Mouse (Mus musculus): ENCODE measurements at regions not wholly inside any gene's neighbourhood (a gene's known extent, or its start where the extent isn't known, plus 50 kb on each side); places are given as distances from the start of the nearest gene placed in this dataset.

DNA sequence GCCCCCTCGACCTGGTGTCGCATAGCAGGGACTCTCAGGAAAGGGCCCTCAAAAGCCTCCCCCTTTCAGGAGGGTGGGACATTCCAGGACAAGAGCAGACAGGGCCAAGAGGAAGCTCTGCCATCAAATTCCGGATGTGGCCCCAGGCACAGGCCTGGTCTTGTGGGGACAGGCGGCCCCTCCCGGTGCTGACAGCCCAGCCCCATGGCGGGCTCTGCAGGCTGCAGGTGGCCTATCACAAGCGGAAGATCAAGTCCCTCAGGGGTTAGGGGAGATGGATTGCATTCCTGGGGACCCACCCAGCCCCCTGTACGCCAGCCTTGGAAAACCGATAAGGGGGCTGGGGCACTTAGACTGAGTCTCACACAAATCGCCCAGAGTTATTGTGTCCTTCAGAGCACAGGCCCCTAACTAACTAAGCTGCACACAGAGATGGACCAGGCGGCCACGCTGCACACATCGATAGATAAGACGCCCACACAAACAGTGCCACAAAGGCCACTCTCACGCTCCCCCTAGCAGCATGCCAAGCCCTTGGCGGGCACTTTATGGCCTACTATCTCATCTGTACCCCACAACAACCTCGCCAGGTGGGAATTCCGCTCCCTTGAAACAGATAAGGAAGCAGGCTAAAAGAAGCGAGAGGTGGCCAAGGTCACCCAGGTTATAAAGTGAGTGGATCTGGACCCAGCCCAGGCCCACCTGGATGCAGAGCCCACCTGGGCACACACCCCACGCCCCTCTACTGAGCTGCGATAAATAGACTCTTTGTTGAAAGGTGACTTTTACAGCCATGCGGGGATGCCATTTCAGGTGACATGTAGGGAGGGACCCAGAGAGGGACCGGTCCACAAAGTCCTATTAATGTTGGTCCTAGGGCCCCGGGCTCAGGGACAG is 55.5 kb downstream of the Gm5294 start:
- Histone ChIP-seq H3K4me1 (peaks cover 11% of the 10 kb centered on the region), H3K4me2 (no peak overlapping the region), H3K36me3 (no peaks in the 10 kb centered on the region), H3K4me3 (replicated peaks) (no peak overlapping the region), H3K9me3 (no peaks in the 10 kb centered on the region), H3K27me3 (replicated peaks) (no peaks in the 10 kb centered on the region), H3K27ac (peak overlapping the region; percentile 59), H3K9ac (no peak overlapping the region)
- 44% methylated on average over 24 of the region's 24 CpGs for WGBS
- peak; percentile 54; the same call in 1 of the 2 replicates for ATAC-seq (ENCODE audit: insufficient read depth, low FRiP score, low read depth)

DNA sequence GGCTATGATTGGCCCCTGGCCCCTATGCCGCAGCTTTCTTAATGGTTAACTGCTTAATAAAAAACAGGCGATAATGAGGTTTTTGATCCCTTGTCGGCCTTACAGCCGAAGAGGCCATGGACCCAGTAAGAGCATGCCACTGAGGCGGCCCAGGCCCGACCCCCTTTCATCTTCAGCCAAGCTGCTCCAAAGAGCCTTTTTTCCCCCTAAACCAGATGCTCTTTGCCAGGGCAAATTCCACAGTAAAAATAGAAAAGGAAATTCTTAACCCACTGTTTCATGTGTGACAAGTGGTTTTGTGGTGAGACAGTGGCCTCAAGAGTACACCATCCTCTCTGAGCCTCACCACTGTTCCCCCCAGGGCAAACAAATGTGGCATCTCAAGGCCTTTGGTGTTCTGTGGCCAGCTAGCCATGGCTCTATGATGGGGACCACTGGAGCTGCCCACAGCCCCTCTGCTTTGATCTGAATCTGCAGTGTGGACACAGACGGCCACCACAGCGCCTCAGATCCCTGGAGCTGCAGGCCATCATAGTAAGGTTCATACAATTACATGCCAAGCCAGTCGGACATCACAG is 61.9 kb downstream of the Gm5294 start:
- Histone ChIP-seq H3K36me3 (no peaks in the 10 kb centered on the region), H3K9ac (no peak overlapping the region), H3K9me3 (no peaks in the 10 kb centered on the region), H3K4me3 (replicated peaks) (no peak overlapping the region), H3K27ac (no peak overlapping the region), H3K4me2 (no peak overlapping the region), H3K4me1 (no peaks in the 10 kb centered on the region), H3K27me3 (replicated peaks) (no peaks in the 10 kb centered on the region)
- WGBS, result 63% methylated on average over 9 of the region's 9 CpGs
- no peak for ATAC-seq (ENCODE audit: insufficient read depth, low FRiP score, low read depth)

DNA sequence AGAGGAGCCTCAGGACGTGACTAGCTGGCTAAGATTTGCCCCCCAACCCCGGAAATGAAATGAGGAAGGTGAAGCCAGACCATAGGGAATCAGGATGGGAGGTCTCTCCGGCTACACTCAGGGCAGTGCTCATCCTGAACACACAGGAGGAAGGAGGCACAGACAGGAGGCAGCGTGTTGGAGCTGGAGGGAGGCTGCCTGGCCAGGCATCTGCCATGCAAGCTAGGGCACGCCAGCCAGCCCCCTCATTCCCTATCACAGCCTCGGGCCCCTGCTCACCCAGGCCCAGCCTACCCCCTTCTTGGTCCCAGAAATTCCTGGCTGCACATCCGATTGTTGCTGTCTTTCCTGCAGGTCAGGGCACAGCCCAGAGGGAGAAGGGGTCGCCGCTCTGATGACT is 63.7 kb downstream of the Gm5294 start:
- H3K4me1 ChIP-seq, result no peaks in the 10 kb centered on the region
- no peaks in the 10 kb centered on the region for H3K36me3 ChIP-seq
- no peak overlapping the region for H3K4me2 ChIP-seq
- ATAC-seq (ENCODE audit: insufficient read depth, low FRiP score, low read depth), result no peak
- H3K9ac ChIP-seq, result no peak overlapping the region
- no peak overlapping the region for H3K4me3 ChIP-seq (replicated peaks)
- 70% methylated on average over 9 of the region's 9 CpGs for WGBS
- no peak overlapping the region for H3K27ac ChIP-seq
- H3K27me3 ChIP-seq (replicated peaks), result no peaks in the 10 kb centered on the region
- no peaks in the 10 kb centered on the region for H3K9me3 ChIP-seq

DNA sequence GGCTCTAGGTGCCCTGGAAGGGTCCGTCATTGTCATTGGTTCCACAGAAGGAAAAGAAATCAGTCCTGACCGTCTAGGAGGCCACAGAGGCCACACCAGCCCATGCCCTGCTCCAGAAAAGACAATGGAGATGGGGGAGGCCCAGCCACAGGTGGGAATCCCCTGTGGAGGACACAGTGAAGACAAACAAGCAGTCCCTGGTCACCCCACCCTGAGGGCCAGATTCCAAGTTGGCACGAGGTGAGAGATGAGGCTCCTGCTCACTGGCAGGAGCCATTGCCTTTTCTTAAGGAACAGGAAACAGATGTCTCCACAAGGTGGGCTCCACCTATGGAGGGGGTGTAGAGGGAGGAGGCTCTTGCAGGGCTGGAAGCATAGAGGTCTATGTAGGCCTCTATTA is 66.0 kb downstream of the Gm5294 start:
- no peak overlapping the region for H3K27ac ChIP-seq
- no peak for ATAC-seq (ENCODE audit: insufficient read depth, low FRiP score, low read depth)
- H3K4me1 ChIP-seq, result peaks cover 1% of the 10 kb centered on the region; the same call in 1 of the 2 replicates
- H3K36me3 ChIP-seq, result no peaks in the 10 kb centered on the region
- no peak overlapping the region for H3K4me2 ChIP-seq
- H3K27me3 ChIP-seq (replicated peaks), result no peaks in the 10 kb centered on the region
- H3K4me3 ChIP-seq (replicated peaks), result no peak overlapping the region
- H3K9ac ChIP-seq, result no peak overlapping the region
- H3K9me3 ChIP-seq, result no peaks in the 10 kb centered on the region
- WGBS, result 69% methylated on average over 3 of the region's 3 CpGs

DNA sequence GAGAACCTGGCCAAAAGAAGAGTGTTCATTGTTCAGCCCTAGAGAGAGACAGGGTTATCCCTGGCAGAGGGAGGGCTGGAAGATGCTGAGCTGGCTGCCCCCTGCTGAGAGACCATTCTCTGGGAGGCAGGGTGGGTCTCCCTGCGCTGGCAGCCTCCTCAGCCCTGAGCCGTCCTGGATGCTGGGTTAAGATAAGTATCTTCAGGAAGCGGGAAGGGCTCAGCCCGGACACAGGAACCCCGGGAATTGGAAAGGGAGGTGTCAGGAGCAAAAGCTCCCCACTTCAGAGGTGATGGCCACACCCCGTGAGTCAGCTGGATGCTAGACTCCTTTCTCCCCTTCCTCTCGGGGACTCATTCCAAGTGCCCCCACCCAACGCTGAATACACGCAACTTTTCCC is 68.9 kb downstream of the Gm5294 start:
- Histone ChIP-seq H3K4me1 (peaks cover 3% of the 10 kb centered on the region; the same call in 1 of the 2 replicates), H3K4me3 (replicated peaks) (no peak overlapping the region), H3K27ac (no peak overlapping the region), H3K36me3 (no peaks in the 10 kb centered on the region), H3K9me3 (no peaks in the 10 kb centered on the region), H3K4me2 (no peak overlapping the region), H3K9ac (no peak overlapping the region), H3K27me3 (replicated peaks) (no peaks in the 10 kb centered on the region)
- WGBS, result 55% methylated on average over 9 of the region's 9 CpGs
- no peak for ATAC-seq (ENCODE audit: insufficient read depth, low FRiP score, low read depth)

DNA sequence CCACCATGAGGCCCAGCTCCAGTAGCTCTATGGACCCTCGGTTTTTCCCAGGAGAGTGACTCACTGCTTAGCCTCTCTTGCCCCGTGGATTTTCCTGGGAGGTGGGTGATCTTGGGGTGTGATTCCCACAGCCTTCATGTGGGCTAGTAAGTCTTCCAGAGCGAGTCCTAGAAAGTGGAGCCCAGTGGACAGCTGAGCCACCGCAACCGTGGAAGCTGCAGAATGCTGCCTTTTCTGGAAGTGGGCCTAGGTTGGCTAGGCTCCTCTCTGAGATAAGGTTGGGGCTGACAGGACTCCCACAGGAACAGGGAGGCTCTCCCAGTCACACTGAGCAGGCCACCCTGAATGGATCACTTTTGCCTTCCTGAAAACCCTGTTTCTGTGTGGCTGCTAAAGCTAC is 69.9 kb downstream of the Gm5294 start:
- no peak overlapping the region for H3K4me2 ChIP-seq
- 69% methylated on average over 5 of the region's 5 CpGs for WGBS
- no peak overlapping the region for H3K27ac ChIP-seq
- H3K9me3 ChIP-seq, result no peaks in the 10 kb centered on the region
- ATAC-seq (ENCODE audit: insufficient read depth, low FRiP score, low read depth), result no peak
- no peak overlapping the region for H3K9ac ChIP-seq
- no peak overlapping the region for H3K4me3 ChIP-seq (replicated peaks)
- H3K36me3 ChIP-seq, result no peaks in the 10 kb centered on the region
- H3K4me1 ChIP-seq, result peaks cover 3% of the 10 kb centered on the region; the same call in 1 of the 2 replicates
- no peaks in the 10 kb centered on the region for H3K27me3 ChIP-seq (replicated peaks)

DNA sequence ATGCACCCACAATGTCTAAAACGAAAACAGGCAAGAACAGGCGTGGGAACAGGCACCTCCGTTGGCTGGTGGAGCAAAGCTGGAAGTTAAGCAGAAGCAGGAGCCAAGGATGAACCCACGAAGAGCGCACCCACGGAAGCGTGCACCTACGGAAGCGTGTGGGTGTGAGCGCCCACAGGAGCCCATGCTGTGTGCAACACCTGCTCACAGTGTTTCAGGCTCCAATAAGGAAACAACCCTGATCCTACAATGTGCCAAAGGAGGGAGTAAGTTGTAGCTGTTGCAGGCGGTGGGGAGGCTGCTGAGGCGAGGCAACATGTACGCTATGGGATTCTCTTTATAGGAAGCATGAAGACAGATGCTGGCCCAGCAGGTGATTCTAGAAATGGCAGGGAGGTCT is 74.6 kb downstream of the Gm5294 start:
- H3K27ac ChIP-seq, result no peak overlapping the region
- H3K27me3 ChIP-seq (replicated peaks), result no peaks in the 10 kb centered on the region
- H3K36me3 ChIP-seq, result no peaks in the 10 kb centered on the region
- no peak overlapping the region for H3K4me2 ChIP-seq
- no peak overlapping the region for H3K9ac ChIP-seq
- H3K9me3 ChIP-seq, result no peaks in the 10 kb centered on the region
- ATAC-seq (ENCODE audit: insufficient read depth, low FRiP score, low read depth), result no peak
- H3K4me3 ChIP-seq (replicated peaks), result no peak overlapping the region
- 90% methylated on average over 13 of the region's 13 CpGs for WGBS
- peaks cover 8% of the 10 kb centered on the region; the same call in 1 of the 2 replicates for H3K4me1 ChIP-seq

DNA sequence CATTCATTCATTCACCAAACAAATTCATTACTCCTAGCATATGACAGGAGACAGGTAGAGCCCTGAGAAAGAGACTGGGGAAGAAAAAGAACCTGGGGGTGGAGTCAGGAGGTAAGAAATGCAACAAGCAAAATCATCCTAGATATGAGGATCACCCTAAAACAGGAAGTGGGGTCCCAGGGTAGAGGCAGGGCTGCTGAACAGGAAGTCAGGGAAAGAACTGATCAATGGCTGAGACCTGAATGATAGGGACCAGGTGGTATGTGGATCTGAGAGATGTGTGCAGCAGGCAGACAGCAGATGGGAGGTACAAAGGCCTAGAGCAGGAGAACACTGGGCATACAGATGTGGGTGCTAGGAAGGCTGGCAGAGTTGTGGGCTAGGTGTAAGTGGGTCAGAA is 77.4 kb downstream of the Gm5294 start:
- Histone ChIP-seq H3K4me3 (replicated peaks) (no peak overlapping the region), H3K4me2 (no peak overlapping the region), H3K27ac (no peak overlapping the region), H3K27me3 (replicated peaks) (no peaks in the 10 kb centered on the region), H3K4me1 (peaks cover 7% of the 10 kb centered on the region; the same call in 1 of the 2 replicates), H3K9ac (no peak overlapping the region), H3K9me3 (no peaks in the 10 kb centered on the region), H3K36me3 (no peaks in the 10 kb centered on the region)
- no peak for ATAC-seq (ENCODE audit: insufficient read depth, low FRiP score, low read depth)

DNA sequence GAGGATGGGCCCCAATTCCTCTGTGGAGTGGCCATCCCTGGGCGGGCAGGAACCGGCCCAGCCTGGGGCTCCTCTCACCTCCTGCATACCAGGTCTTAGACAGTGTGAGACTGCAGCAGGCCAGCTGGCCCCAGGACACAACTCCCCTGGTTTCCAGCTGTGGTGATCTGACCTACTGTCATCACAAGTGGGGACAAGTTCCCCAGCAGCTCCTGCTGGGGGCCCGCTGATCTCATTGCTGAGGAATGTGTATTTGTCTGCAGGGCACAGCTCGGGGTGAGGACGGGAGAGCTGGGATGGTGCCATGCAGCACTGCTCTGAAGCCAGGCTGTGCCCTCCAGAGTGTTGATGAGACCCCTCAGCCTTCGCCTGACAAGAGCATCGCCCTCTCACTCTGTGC is 78.6 kb downstream of the Gm5294 start:
- no peak for ATAC-seq (ENCODE audit: insufficient read depth, low FRiP score, low read depth)
- H3K27ac ChIP-seq, result no peak overlapping the region
- 43% methylated on average over 7 of the region's 7 CpGs for WGBS
- no peak overlapping the region for H3K4me2 ChIP-seq
- peaks cover 7% of the 10 kb centered on the region; the same call in 1 of the 2 replicates for H3K4me1 ChIP-seq
- no peaks in the 10 kb centered on the region for H3K36me3 ChIP-seq
- no peaks in the 10 kb centered on the region for H3K9me3 ChIP-seq
- no peak overlapping the region for H3K4me3 ChIP-seq (replicated peaks)
- H3K9ac ChIP-seq, result no peak overlapping the region
- no peaks in the 10 kb centered on the region for H3K27me3 ChIP-seq (replicated peaks)

DNA sequence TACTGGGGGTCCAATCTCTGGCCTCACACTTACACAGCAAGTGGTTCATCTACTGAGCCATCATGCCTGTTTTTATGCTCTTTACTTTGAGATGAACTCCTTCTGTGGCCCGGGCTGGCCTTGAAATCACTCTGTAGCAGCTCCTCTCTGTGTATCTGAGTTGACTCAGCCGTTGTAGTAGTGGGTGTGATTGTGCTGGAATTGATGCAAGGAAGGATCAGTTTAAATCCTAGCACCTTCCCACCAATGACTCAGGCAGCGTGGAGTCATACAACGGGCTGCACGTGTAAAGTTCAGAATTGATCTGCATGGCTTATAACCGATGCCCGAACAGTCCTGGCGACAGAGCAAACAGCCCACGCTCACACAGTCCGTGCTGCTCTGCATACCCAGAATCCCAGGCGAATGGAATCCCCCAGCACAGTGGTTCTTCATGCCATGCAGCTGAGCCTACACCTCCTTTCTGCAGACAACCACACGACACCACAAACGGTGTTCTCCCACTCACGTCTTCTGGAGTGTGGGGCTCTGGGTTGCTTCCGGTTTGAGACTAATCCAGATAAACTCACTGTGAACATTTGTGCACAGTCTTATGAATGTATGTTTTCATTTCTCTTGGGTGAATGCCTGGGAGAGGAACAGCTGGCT is 81.2 kb downstream of the Gm5294 start:
- no peak overlapping the region for H3K9ac ChIP-seq
- 61% methylated on average over 15 of the region's 15 CpGs for WGBS
- H3K4me2 ChIP-seq, result no peak overlapping the region
- no peak overlapping the region for H3K4me3 ChIP-seq (replicated peaks)
- no peaks in the 10 kb centered on the region for H3K9me3 ChIP-seq
- peak overlapping the region; percentile 57; the same call in 1 of the 2 replicates for H3K27ac ChIP-seq
- peaks cover 7% of the 10 kb centered on the region; the same call in 1 of the 2 replicates for H3K4me1 ChIP-seq
- ATAC-seq (ENCODE audit: insufficient read depth, low FRiP score, low read depth), result peak; percentile 13; the same call in 1 of the 2 replicates
- H3K27me3 ChIP-seq (replicated peaks), result no peaks in the 10 kb centered on the region
- H3K36me3 ChIP-seq, result no peaks in the 10 kb centered on the region

DNA sequence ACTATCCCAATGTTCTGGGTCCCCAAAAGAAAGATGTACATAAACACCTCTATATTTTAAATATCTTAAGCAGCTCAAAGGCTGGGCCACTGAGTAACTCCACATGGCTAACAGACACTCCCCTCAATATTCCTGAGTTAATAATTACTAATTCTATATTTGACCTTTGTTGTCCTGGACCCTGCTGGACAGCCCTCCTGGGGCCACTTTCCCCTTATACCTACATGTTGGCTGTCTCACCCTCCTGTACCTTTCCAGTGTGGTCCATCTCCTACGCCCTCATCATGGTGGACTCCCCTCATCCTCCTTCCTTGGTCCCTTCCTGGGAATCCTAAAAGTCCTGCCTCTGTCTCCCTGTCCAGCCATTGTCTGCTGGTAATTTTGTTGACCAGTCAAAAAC is 82.4 kb downstream of the Gm5294 start:
- Histone ChIP-seq H3K36me3 (no peaks in the 10 kb centered on the region), H3K27ac (no peak overlapping the region), H3K4me2 (no peak overlapping the region), H3K4me1 (peaks cover 7% of the 10 kb centered on the region; the same call in 1 of the 2 replicates), H3K4me3 (replicated peaks) (no peak overlapping the region), H3K27me3 (replicated peaks) (no peaks in the 10 kb centered on the region), H3K9ac (no peak overlapping the region), H3K9me3 (no peaks in the 10 kb centered on the region)
- no peak for ATAC-seq (ENCODE audit: insufficient read depth, low FRiP score, low read depth)
- 85% methylated on average over 1 of the region's 1 CpGs for WGBS

Measured in stomach, embryonic 15.5 days (tissue).